Mouse (Mus musculus): ENCODE data around the gene Lmtk2. TPM values are rescaled to one million over a fixed set of nuclear protein-coding genes. Genes with fewer than 3 reads are reported as not detected.

Gene Lmtk2
- polyA plus RNA-seq, 1 experiment from 2014 or later, result 5.8 TPM

GRCm38 (mm10) chr5:144234222-144234621 is 134.0 kb downstream of the Lmtk2 start:
- no peaks in the 10 kb centered on the region for H3K27me3 ChIP-seq (ENCODE audit: insufficient read depth, poor library complexity, severe bottlenecking)
- H3K27ac ChIP-seq, result no peak overlapping the region
- no peaks in the 10 kb centered on the region for H3K36me3 ChIP-seq
- DNase-seq (ENCODE audit: low spot score), result no peak
- 71% methylated on average over 6 of the region's 6 CpGs for WGBS
- H3K9me3 ChIP-seq, result no peaks in the 10 kb centered on the region
- no peak overlapping the region for H3K4me3 ChIP-seq
- no peaks in the 10 kb centered on the region for H3K4me1 ChIP-seq (replicated peaks)

GRCm38 (mm10) chr5:144234714-144235113 is 134.5 kb downstream of the Lmtk2 start:
- H3K4me1 ChIP-seq (replicated peaks), result no peaks in the 10 kb centered on the region
- no peaks in the 10 kb centered on the region for H3K27me3 ChIP-seq (ENCODE audit: insufficient read depth, poor library complexity, severe bottlenecking)
- no peak for DNase-seq (ENCODE audit: low spot score)
- no peaks in the 10 kb centered on the region for H3K9me3 ChIP-seq
- H3K4me3 ChIP-seq, result no peak overlapping the region
- H3K27ac ChIP-seq, result no peak overlapping the region
- H3K36me3 ChIP-seq, result no peaks in the 10 kb centered on the region
- 85% methylated on average over 7 of the region's 7 CpGs for WGBS

Other genes starting within 250 kb of the Lmtk2 start
- gene Ankrd61, start 202.8 kb upstream of the Lmtk2 start, polyA plus RNA-seq (2016; fragmentation: Nextera tagmentation; extraction: Ambion mirVana), result 0.32 and 0.37 TPM in 2 replicates
- gene Aimp2, start 190.6 kb upstream of the Lmtk2 start, polyA plus RNA-seq (2016; fragmentation: Nextera tagmentation; extraction: Ambion mirVana), result 127 and 134 TPM in 2 replicates
- 30.7 and 35.8 TPM in 2 replicates for gene Pms2, start 190.5 kb upstream of the Lmtk2 start, polyA plus RNA-seq (2016; fragmentation: Nextera tagmentation; extraction: Ambion mirVana)
- gene Gm42421, start 172.3 kb upstream of the Lmtk2 start, polyA plus RNA-seq (2016; fragmentation: Nextera tagmentation; extraction: Ambion mirVana), result 0.56 and 0.77 TPM in 2 replicates
- 1.1 and 1.3 TPM in 2 replicates for gene Rsph10b, start 167.4 kb upstream of the Lmtk2 start, polyA plus RNA-seq (2016; fragmentation: Nextera tagmentation; extraction: Ambion mirVana)
- 94.2 and 95.5 TPM in 2 replicates for gene Ccz1, start 85.6 kb upstream of the Lmtk2 start, polyA plus RNA-seq (2016; fragmentation: Nextera tagmentation; extraction: Ambion mirVana)
- gene Ocm, start 73.8 kb upstream of the Lmtk2 start, polyA plus RNA-seq (2016; fragmentation: Nextera tagmentation; extraction: Ambion mirVana), result not detected in 2 replicates
- gene Bhlha15, start 89.8 kb downstream of the Lmtk2 start, polyA plus RNA-seq (2016; fragmentation: Nextera tagmentation; extraction: Ambion mirVana), result 0.09 and 0.45 TPM in 2 replicates
- gene Tecpr1, start 123.2 kb downstream of the Lmtk2 start, polyA plus RNA-seq (2016; fragmentation: Nextera tagmentation; extraction: Ambion mirVana), result 23.4 and 24.7 TPM in 2 replicates
- 115 and 157 TPM in 2 replicates for gene Bri3, start 144.0 kb downstream of the Lmtk2 start, polyA plus RNA-seq (2016; fragmentation: Nextera tagmentation; extraction: Ambion mirVana)